Mouse (Mus musculus): Measurements from ENCODE around the gene Cfi. TPM values are rescaled to one million over a fixed set of nuclear protein-coding genes. Genes with fewer than 3 reads are reported as not detected.

The Cfi gene
- polyA plus RNA-seq, 1 experiment, result 0.04 TPM

DNA sequence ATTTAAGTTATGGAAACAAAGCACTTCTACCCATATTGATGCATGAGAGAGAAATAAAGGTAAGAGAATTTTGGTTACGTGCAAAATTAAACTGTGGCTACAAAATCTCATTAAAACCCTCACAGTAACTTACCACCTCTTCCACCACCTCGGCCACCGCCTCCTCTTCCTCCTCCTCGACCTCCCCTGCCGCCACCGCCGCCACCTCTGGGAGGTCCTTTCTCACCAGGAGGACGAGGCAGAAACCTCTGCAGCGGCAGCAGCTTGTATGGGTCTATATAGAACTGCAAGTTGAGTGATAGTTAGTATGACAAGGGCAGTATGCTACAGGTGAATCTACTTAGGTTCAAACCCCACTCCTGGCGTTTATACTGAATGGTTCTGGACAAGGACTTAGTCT, 9.0 kb upstream of the Cfi start:
- TF ChIP-seq CTCF (IDR thresholded peaks at IDR 0.05; ENCODE audit: borderline replicate concordance, extremely low read depth, insufficient read depth, insufficient read length) (no peak), POLR2A (IDR thresholded peaks at IDR 0.05; ENCODE audit: borderline replicate concordance, extremely low read depth, insufficient read depth, insufficient read length, poor library complexity, severe bottlenecking) (no peak)
- DNase-seq (ENCODE audit: low read depth), result no peak

DNA sequence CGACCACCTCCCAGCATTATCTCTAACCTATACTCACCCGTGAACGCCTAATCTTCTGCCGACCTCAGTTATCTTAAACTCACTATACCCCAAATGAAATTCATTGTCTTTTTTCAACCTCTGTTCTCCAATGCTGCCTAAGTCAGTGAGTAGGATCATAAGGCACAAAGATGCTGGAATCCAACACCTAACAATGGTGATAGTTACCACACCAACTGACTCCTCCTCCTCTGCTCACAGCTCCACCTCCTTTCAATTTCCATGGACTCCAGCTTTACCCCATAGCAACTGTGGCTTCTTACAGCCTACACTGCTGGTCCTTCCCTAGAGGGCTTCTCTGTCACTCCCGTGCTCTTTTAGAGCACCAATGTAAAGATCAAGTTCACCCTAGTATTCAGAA, 8.0 kb upstream of the Cfi start:
- no peak for DNase-seq (ENCODE audit: low read depth)
- no peak for TF ChIP-seq CTCF (IDR thresholded peaks at IDR 0.05; ENCODE audit: borderline replicate concordance, extremely low read depth, insufficient read depth, insufficient read length)
- TF ChIP-seq POLR2A (IDR thresholded peaks at IDR 0.05; ENCODE audit: borderline replicate concordance, extremely low read depth, insufficient read depth, insufficient read length, poor library complexity, severe bottlenecking), result no peak

DNA sequence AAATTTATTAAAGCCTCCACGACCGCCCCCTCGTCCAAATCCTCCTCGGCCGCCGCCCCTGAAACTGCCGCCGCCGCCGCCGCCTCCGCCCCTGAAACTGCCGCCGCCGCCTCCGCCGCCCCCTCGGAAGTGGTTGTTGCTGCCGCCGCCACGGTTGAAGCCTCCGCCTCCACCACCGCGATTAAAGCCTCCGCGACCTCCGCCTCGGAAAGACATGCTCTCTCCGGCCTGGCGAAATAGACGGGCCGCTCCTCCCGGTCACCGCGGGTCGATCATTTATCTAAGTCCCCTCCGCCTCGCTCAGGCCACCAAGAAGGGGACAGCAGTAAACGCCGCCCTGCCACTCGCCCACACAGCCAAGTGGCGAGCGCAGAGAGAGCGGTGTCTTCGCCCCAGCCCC, 5.1 kb upstream of the Cfi start:
- TF ChIP-seq POLR2A (IDR thresholded peaks at IDR 0.05; ENCODE audit: borderline replicate concordance, extremely low read depth, insufficient read depth, insufficient read length, poor library complexity, severe bottlenecking) (no peak), CTCF (IDR thresholded peaks at IDR 0.05; ENCODE audit: borderline replicate concordance, extremely low read depth, insufficient read depth, insufficient read length) (no peak)
- no peak for DNase-seq (ENCODE audit: low read depth)

DNA sequence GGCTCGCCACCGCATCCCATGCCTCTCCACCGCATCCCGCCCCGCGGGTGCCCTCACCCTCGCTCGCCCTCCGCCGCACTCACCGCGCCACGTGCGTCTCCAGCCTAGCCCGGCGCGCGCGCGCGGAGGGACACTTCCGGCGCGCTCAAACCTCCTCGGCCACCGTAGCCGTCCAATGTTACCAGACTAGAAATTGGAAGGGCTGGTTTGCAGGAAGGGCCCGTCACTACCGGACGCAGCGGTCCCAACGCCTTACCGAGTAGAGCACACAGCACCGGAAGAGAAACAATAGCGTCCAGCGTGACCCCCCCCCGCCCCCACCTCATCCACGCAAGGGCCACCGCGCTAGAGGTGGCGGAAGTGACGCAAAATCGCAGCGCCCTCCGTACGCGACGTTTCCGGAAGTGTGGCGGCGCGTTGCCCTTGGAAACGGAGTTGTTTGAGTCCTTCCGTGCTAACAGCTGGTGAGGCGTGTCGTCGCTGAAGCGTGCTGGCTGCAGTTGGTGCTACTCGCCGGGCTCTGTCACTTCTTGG, 4.6 kb upstream of the Cfi start, which contains the start of gene Gar1:
Gene Gar1 (minus strand): TSS at position 362 of the 534 bp plus-strand sequence.
- TF ChIP-seq CTCF (IDR thresholded peaks at IDR 0.05; ENCODE audit: borderline replicate concordance, extremely low read depth, insufficient read depth, insufficient read length) (no peak), POLR2A (IDR thresholded peaks at IDR 0.05; ENCODE audit: borderline replicate concordance, extremely low read depth, insufficient read depth, insufficient read length, poor library complexity, severe bottlenecking) (peak; percentile 73)

DNA sequence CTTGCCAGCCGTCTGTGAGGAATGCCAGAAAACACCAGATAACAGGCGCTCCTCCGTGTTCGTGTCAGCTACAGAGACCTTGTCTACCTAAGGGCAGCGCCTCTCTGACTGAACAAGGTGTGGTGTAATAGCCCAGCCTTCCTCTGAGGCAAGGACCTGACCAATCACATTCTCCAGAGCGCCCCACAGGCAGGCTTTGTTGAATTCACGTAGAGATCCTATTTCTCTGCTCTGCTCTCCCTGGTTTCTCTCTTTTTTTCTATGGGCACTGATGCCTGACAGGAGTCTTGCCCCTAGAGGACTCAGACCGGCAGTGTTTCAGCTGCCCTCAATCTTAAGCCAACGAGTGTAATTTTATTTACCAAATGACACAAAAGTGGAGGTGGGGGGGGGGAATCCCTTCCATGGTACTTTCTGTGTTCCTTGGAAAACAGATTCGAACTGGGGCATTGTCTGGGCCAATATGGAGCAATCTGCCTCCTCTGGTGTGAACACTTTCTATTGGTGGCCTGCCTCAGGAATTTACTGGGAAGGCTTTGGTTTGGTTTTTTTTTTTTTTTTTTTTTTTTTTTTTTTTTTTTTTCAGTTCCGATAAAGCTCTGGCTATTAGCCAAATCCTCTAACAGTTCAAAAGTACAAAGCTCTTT, 490 bp downstream of the Cfi start:
- peak; percentile 13 for DNase-seq (ENCODE audit: low read depth)
- TF ChIP-seq CTCF (IDR thresholded peaks at IDR 0.05; ENCODE audit: borderline replicate concordance, extremely low read depth, insufficient read depth, insufficient read length) (no peak), POLR2A (IDR thresholded peaks at IDR 0.05; ENCODE audit: borderline replicate concordance, extremely low read depth, insufficient read depth, insufficient read length, poor library complexity, severe bottlenecking) (no peak)

More for the DNA sequence above, 4.6 kb upstream of the Cfi start, which contains the start of gene Gar1:
- DNase-seq (ENCODE audit: low read depth), result peak; percentile 99

DNA sequence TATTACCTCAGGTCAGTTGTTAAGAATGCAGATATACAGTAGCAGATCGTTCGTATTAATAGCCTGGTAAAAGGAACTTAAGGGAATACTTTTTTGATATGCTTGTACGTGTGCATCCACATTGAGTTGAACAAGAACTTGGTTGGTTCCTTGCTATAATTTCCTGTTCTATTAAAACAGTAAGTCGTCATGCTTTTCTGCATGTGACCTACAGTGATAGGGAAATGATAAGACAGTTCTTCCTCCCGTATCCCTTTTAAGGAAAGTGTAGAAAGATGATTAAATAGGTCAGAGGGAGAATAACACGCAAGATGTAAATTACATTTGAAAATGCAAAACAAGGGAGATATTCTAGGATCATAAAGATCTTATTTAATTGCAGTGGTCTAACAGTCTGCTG, 1.3 kb downstream of the Cfi start:
- TF ChIP-seq POLR2A (IDR thresholded peaks at IDR 0.05; ENCODE audit: borderline replicate concordance, extremely low read depth, insufficient read depth, insufficient read length, poor library complexity, severe bottlenecking) (no peak), CTCF (IDR thresholded peaks at IDR 0.05; ENCODE audit: borderline replicate concordance, extremely low read depth, insufficient read depth, insufficient read length) (no peak)
- DNase-seq (ENCODE audit: low read depth), result no peak

DNA sequence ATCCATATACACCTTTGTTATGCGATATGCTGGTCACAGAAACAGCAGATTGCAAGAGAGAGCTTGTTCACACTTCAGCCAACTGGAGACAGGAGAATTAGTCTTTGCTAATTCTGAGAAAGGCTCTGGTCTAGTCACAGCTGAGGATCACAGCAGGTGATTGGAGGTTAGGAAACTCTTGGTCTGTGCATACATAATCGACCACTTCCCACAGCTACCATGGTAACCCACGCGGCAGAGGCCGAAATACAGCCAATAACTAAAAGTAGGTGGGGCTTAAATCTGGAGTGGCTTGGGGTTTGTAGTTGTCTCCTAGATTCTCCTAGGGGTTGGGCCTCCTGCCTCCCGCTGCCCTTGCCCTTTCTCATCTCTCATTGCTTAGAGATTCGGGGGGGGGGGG, 2.3 kb downstream of the Cfi start:
- no peak for DNase-seq (ENCODE audit: low read depth)
- TF ChIP-seq POLR2A (IDR thresholded peaks at IDR 0.05; ENCODE audit: borderline replicate concordance, extremely low read depth, insufficient read depth, insufficient read length, poor library complexity, severe bottlenecking) (no peak), CTCF (IDR thresholded peaks at IDR 0.05; ENCODE audit: borderline replicate concordance, extremely low read depth, insufficient read depth, insufficient read length) (no peak)

DNA sequence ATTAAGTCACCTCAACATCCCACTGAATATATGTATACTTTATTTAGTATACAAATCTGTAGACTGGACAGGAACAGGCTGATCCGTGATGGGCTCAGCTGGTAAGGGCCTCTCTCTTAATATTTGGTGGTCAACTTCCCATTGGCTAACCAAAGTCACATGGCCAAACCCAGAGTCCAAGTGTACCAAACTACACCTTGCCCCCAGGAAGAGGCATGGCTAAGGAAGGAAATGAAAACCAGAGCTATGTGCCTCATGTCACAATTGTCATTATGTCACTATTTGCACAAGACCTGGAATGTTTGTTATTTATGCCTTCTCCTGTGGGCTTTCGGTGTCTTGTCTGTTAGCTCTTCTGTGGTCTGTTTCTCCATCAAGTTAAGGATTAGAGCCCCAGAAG, 10.2 kb downstream of the Cfi start:
- TF ChIP-seq CTCF (IDR thresholded peaks at IDR 0.05; ENCODE audit: borderline replicate concordance, extremely low read depth, insufficient read depth, insufficient read length) (no peak), POLR2A (IDR thresholded peaks at IDR 0.05; ENCODE audit: borderline replicate concordance, extremely low read depth, insufficient read depth, insufficient read length, poor library complexity, severe bottlenecking) (no peak)
- DNase-seq (ENCODE audit: low read depth), result no peak

DNA sequence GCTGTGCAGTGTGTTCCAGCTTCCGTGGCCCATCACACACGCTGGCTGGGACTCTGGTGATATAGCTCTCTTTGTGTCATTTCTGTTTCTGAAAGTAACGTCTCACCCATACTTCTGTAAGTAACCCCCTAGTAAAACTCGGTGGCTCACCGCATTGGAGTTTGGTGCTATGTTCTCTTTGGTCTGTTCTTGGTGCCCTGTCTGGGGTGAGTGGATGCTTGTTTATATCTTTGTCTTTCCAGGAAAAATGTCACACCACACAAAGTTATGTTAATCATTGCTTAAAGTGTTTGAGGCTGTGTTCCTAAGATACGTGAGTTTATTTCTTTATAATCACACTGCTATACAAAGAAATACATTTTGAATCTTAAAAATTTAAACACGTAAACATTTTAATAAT, 11.2 kb downstream of the Cfi start:
- no peak for DNase-seq (ENCODE audit: low read depth)
- TF ChIP-seq POLR2A (IDR thresholded peaks at IDR 0.05; ENCODE audit: borderline replicate concordance, extremely low read depth, insufficient read depth, insufficient read length, poor library complexity, severe bottlenecking) (no peak), CTCF (IDR thresholded peaks at IDR 0.05; ENCODE audit: borderline replicate concordance, extremely low read depth, insufficient read depth, insufficient read length) (no peak)

DNA sequence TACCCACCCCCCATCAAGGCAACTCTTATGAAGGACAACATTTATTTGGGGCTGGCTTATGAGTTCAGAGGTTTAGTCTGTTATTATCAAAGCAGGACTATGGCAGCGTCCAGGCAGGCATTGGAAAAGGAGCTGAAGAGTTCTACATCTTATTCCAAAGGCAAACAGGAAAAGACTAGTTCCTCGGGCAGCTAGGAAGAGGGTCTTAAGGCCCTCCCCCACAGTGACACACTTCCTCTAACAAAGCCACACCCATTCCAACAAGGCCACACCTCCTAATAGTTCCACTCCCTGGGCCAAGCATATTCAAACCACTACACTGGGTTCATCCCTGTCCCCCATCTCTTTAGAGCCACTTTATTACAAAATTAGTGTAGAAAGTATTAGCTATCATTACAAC, 26.9 kb downstream of the Cfi start:
- TF ChIP-seq POLR2A (IDR thresholded peaks at IDR 0.05; ENCODE audit: borderline replicate concordance, extremely low read depth, insufficient read depth, insufficient read length, poor library complexity, severe bottlenecking) (no peak), CTCF (IDR thresholded peaks at IDR 0.05; ENCODE audit: borderline replicate concordance, extremely low read depth, insufficient read depth, insufficient read length) (no peak)
- no peak for DNase-seq (ENCODE audit: low read depth)

DNA sequence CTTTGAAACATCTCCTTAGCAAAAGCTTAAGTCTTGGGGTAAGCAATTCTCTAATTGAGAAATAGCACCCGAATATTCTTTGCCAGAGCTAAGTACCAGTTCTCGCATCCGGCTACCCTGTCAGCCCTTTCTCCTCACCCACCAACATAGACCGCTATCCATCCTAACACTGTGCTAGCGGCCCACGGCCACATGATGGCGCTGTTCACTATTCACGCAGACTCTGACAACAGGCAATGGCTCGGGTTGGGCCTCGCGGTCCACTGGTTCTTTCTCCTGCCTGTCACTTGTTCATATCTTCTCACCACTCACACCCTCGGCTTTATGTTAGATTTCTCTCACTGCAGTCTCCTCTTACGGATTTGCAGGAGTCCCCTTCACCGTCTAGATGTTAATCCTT, 28.0 kb downstream of the Cfi start:
- TF ChIP-seq CTCF (IDR thresholded peaks at IDR 0.05; ENCODE audit: borderline replicate concordance, extremely low read depth, insufficient read depth, insufficient read length), result peak; percentile 61; the same call in 1 of the 2 replicates
- TF ChIP-seq POLR2A (IDR thresholded peaks at IDR 0.05; ENCODE audit: borderline replicate concordance, extremely low read depth, insufficient read depth, insufficient read length, poor library complexity, severe bottlenecking), result no peak
- DNase-seq (ENCODE audit: low read depth), result peak; percentile 9

DNA sequence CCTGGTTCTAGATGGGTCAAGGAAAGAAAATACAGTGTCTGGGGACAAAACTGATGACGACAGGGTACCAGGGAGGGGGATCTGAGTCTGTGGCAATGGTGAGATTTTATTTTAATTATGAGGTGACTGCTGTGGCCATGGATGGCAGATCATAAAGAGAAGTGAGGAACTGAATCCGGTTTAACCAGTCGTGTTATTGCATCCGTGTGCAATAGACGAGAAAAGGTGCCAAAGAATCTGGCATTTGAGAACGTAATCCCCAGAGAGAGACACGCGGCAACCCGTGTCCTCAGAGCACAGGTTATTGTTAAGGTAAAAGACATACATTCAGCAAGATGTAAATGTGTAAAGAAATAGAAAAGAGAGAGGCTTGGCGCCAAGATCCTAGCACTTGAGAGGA, 41.6 kb downstream of the Cfi start:
- TF ChIP-seq CTCF (IDR thresholded peaks at IDR 0.05; ENCODE audit: borderline replicate concordance, extremely low read depth, insufficient read depth, insufficient read length) (no peak), POLR2A (IDR thresholded peaks at IDR 0.05; ENCODE audit: borderline replicate concordance, extremely low read depth, insufficient read depth, insufficient read length, poor library complexity, severe bottlenecking) (no peak)
- no peak for DNase-seq (ENCODE audit: low read depth)
